Mouse (Mus musculus) skeletal muscle tissue, adult 2 months (tissue): ENCODE measurements around the gene Hapln4.

Source experiments
- DNase-seq: peaks from one replicate; pipeline ENCODE4 v3.0.0-alpha.2; 2012; ENCODE audit warnings: low read depth, low spot score

Hapln4 gene

DNA sequence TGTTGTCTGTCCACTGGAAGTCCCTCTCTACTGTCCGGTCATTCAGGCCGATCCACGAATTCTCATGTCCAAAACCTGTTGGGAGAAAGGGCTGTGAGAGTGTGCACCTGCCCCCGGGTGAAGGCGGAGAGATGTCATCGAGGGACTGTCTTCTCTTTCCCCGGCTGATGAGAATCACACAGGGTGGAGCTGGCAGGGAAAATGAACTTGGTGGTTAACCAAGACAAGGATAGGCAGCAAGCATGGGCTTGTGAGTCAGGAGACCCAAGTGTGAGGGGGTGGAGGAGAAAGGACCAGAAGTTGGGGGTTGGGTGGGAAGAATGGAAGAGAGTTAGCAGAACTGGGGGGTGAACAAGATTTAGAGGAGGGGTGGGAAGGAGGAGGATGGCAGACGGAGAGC is 17.0 kb downstream of the Hapln4 start:
- DNase-seq, result no peak

DNA sequence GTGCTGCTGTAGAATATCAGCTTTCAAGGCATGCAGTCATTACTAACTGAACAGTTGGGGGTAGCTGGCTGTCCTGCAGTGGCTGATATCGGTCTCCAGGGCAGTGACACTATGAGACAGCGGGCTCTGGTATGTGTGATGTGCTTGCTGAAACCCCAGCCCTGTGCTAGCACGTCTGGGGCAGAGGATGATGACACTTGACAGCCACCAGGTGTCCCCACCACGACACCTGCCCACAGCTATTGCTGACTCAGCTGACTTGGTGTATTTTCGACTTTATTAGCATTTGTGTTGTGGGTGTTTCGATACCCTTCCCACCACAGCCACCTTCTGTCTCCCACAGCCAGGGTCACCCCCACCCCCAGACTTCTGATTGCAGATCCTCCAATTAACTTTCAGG is 21.2 kb downstream of the Hapln4 start:
- peak; percentile 19 for DNase-seq

DNA sequence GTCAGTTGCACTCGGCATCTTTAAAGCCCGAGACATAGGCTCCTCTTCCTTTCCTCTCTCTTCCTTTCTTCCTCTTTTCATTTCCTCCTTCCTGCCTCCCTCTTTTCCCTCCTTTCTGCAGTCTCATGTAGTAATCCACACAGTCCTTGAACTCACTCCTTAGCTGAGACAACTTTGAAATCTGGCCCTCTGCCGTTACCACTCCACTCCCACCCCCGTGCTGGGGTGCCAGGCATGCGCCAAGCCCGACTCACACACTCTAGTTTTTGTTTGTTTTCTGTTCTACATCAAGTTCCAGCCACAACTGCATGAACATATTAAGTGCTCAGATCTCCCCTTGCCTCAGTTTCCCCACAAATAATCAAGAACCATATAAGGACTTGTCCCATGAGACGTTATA is 21.7 kb downstream of the Hapln4 start:
- DNase-seq, result no peak

DNA sequence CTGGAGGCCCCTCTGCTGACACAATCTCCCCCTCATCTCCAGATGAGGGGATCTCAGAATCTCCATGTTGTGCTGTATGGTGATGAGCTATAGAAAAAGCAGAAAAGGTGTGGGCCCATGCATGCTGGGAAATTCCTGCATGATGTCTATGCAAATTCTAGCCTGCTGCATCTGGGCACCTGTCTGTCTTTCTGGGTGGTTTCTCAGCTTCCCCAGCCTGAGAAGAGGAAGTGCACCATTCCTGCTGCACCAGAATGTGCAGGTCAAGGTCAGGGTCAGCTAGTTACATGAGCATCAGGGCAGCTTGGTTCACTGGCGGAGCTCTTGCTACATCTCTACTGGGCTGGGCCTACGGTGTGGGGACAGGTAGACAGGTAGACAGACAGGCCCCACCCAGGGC is 27.2 kb downstream of the Hapln4 start:
- no peak for DNase-seq

DNA sequence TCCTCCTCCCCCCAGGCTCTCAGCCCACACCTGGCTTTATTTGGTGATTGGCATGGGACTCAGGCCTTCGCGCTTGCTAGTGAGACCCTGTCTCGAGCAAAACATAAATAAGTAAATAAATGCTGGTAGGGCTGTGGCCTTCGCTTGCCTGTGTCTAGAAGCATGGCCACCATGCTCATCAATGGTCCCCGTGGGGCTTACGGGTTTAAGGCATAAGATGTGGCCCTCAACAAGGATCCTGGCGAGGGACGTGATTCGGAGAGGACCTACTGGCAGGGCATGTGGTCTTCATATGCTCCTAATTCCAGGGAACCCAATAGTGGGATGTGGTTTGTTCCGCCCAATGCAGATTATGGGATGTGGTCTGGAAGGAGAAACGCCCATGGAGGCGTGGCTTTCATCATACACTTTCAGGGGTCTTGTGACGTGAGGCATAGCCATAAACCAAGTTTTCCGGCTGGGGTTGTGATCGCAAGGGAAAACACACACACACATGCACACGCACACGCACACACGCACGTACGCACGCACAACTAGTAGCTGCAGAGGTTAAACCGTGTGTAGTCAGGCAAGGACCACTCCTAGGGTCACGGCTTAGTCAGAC is 28.0 kb downstream of the Hapln4 start:
- no peak for DNase-seq

DNA sequence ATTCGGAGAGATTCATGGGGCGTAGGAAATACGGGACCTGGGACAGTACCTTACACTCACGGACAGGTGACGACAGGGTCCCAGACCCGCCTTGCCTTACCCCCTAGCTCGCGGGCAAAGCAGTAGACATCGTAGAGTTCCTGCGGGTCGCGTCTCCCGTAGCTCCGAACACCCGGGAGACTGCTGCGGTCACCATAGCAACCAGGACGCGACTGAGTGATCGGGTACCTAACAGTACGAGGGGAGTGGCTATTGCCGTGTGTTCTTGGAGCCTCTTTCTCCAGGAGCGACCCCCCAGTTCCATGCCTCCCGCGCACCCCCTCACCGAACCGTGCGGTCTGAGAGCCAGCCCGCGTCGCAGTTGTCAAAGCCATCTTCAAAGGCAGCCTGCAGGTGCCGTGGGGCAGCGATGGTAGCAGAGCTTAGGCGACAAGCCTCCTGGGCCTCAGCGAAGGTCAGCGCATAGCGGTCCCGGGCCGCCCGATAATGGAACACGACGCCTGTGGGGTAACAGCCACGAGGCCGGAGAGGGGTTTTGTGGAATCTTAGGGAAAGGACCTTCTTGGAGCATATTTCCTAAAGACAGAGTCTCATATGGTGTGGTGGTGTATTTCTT is 29.3 kb downstream of the Hapln4 start:
- DNase-seq, result no peak

DNA sequence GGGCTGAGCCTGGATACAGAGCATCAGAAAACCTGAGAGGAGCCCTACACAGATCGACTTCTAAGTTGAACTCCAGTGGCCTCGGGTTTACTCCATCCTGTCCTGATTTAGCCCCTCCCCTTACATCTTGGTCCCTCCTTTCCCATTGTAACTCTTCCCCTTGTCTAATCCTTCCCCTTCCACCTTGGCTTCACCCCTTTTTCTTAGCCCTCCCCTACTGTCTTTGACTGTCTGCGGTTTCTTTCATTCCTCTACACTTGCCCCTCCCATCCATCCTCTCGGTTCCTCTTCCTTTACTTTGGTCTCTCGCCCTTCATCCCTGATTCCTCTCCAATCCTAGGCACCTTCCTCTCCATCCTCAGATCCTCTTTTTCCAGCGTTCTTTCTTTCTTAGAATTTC is 31.2 kb downstream of the Hapln4 start:
- no peak for DNase-seq

DNA sequence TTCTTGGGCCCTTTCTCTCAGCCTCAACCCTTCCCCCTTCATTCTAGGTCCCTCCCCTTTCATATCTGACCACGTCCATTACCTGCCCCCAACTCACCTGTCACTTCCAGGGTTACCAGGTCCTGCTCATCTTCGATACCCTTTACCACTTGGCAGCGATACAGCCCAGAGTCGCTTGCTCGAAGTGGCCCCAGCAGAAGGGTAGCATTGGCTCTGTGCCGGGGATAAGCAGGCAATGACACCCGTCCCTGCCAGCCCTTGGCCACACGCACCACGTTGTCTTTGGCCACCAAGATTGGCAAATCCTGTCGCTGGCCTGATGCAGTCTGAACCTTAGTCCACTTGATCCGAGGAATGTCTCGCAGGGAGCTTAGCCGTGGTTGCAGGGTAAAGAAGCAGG is 31.6 kb downstream of the Hapln4 start:
- no peak for DNase-seq

DNA sequence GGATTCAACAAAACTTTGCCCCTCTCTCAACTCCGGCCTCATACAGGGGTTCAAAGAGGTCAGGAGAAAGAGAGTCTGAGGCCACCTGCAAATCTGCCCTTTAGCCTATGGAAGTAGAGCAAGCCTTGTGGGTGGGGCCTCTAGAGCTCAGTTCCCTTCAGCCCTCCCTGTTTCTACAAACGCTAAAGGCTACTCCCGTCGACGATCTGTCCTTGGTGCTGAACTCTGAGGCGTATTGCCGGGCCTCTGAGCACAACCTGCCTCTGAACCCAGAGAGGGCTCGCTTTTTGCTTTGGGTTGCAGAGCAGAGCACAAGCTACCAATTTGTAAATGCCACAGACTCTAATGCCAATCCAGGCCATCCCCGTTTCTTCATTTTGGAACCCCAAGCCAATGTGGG is 34.4 kb downstream of the Hapln4 start:
- no peak for DNase-seq

DNA sequence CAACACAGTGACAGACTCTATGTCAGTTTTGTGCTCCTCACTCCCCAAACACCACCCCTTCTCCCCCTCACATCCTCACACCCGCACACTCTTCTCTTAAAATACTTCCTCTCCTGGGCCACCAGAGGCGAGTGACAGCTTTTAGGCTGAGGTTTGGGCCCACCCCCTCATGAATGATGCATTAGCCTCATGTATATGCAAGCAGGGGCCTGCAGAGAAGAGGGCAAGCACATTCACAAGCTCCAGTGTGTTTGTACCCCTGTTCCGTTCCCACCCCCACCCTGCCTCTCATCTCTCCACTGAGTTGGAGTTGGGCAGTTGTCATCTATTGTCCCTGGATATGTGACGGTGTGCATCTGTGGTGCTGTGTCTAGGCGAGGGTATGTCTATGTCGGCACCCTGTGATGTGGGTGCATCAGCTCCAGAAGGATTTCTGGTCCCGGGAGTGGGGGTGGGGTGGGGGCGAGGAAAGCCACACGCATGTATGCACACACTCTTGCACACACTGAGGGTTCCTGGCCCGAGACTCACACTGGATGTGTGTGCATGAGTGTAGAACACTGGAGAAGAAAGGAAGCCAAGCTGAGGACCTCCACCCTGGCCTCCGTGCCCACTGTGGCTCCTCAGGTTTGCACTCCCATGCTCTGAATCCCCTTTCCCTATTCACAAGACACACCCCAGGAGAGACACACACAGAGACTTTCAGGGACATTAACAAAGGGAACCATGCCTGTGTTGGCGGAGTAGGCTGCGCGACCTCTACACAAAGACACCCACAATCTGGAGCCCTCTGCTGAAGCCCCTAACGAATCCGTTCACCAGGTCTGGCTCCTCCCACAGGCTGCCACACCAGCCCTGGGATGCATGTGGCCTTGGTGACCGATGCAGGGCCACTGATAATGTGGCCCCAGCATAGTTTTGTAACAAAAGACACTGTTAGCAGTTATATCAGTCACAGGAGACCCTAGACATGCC is 35.8 kb downstream of the Hapln4 start:
- DNase-seq, result no peak

DNA sequence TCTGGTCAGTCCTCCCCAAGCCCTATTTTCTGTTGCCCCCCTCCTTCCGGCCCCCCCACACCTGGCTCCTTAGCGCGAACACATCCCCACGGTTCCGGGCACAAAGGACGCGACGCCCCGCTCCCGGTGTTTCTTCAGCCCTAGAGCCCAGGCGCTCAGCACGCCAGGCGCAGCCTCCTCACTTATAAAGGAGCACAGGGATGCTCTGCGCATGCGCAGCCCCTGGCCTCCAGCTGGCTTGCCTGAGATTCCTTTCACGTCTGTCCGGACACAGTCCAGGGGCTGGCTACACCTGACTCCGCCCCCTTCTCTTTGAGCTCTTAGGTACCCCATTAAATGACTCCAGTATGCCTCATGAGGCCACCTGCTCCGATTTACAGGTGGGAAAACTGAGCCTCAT is 37.4 kb downstream of the Hapln4 start, which contains the start of gene Ncan:
TSS of gene Ncan (minus strand) at position 207 of the 400 bp plus-strand sequence.
- no peak for DNase-seq

DNA sequence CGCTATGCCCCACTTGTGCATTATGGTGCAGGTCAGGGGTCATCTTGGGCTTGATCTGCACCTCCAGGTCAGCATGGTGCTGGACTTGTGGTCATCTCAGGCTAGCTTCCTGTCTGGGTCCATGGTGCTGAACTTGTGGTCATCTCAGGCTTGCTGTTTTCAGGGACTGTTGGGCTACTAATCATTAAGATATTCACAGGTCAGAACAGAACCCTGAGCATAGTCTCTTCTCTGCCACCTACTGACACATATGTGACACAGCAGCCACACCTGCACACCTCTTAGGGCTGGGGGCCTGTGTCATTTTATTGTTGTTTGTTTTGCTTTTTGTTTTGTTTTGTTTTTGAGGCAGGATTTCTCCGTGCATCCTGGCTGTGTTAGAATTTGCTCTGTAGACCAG is 39.6 kb downstream of the Hapln4 start:
- DNase-seq, result no peak

DNA sequence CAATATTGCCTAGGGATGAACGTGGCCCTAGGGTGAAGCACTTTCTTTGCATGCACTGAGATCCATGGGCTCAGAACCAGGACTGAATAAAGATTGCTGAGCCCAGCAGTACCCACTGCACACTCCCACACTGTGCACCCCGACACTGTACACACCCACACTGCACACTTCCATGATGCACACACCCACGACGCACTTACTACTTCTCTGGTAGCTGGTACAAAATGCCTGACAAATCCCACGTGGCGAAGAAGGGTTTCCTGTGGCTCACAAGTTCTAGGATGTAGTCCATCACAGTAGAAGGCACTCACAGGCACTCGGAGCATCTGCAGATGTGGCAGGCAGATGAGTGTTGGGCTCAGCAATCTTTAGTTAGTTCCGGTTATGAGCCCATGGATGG is 41.7 kb downstream of the Hapln4 start:
- DNase-seq, result no peak

DNA sequence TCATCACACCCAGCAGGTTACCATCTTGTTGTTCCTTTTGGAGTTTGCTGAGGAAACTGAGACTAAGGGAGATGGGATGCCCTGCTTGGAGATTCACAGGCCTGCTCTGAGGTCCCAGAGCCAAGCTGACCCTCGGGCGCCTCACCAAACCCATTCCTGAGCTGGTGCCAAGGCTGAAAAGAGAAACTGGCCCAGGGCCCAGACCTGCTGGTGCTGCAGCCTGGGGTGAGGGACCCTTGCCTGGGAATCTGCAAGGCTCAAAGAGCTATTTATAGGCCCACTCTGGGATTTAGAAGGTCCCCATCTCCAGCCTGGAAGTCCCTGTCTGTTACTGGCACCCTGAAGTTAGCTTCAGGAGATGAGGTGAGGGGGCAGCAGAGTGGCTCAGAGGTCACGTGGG is 45.2 kb downstream of the Hapln4 start:
- DNase-seq, result peak; percentile 67

DNA sequence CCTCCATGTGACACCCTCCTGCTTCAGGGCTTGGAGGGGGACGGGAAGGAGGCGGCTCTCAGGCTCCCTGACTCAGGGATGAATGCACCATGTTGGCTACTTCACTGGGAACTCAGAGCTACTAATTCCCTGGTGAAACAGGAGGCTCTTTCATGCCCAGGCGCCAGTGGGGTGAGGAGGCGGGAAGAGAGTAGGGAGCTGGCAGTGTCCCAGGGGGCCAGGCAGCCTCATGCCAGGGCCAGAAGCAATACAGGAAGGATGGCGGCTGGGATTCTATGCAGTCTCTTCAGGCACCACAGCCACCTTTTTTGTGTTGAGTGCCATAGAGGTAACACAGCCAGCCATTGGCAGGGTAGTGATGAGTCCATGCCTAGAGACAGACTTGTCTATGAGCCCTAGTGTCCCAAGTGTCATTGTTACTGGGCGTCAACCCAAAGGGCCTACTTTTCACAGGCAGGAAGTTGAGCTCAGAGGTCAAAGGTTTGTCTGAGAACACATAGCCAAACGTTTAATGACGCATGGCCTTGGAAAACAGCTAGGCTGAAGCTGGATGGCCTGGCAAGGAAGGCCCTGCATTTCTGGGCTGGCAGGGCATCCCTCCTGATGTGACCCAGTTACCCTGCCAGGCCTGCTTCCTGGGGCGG is 46.2 kb downstream of the Hapln4 start:
- peak; percentile 32 for DNase-seq

DNA sequence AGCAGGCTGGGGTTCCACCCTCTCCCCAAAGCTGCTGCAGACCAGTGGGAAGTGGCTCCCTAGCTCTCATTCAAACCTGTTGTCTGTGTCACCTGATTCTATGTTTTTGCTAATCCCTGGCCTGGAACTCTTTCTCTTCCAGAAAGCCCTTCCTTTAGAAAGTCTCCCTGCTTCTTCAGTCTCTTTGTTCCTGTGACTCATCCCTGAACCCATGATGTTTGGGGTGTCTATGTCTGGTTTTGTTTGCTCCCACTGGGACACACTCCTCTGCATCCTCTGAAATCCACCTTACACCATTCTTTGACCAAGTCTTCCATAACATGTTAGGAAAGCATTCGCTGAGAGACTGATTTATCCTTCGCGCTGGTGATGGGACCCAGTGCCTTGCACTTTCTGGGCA is 46.8 kb downstream of the Hapln4 start:
- DNase-seq, result no peak

DNA sequence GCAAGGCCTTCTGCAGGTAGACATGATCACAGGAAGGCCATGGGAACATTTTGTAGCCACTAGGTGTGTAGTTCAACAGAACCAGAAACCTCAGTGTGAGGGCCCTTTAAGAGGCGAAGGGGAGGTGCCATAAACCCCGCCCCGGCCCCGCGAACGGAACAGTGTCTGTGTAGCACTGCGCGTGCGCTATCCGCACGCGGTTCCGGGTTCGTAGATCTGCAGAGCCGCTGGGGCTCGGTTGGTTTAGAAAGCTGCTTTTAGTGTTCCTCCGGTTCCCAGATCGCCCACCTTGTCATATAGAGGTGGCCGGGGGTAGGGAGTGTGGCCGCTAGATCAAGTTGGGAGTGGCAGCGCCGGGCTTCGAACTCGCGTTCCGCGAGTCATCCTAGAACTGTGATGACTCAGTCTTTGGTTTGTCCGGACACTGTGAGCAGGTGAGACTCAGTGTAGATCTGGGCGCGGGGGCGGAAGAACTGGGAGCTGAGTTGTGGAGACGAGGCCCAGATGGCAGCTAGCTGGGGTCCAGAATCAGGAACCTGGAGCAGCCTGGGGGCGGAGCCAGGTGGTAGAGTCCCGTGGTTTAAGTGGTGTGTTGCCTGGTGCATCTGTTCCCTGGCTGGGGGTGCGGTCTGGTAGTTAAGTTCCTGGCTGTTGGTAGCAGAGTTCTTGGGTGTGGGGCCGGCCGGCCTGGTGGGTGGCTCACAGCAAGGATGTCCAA is 48.1 kb downstream of the Hapln4 start, which contains the start of gene Nr2c2ap:
TSS of gene Nr2c2ap (plus strand) at position 168 of the 718 bp plus-strand sequence.
- peak; percentile 86 for DNase-seq

DNA sequence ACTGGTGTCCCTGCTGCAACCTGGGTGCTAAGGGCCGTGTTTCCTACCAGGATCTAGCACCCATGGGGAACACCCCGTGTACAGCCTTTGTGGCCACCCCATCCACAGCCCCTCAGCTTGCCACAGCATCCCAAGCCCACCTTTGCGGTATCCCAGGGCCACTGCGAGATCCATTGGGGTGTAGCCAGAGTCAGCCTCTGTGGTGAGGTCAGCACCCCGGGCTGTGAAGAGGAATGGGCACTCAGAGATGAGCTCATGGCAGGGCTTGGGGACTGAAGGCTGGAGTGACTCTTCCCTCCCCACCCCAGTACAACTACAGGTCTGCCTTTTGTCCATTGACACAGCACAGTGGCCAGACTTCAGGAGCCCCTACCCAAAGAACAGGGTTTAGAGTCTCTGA is 50.8 kb downstream of the Hapln4 start:
- no peak for DNase-seq

DNA sequence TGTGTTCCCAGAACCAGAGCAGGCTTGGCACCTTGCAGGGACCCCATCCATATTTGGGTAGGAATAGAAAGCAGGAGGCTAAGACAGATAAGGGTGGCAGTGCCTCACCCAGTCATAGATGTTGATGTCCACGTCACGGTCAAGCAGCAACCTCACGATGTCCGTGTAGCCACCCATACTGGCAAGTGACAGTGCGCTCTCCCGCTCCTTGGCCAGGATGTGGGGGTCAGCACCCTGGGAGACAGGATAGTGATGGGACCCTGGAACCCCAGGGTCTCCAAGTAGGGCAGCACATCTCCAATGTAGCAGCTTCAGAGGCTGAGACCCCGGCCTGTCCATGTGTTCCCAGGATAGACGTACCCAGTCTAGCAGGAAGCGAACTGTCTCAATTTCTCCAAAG is 51.7 kb downstream of the Hapln4 start:
- DNase-seq, result no peak

DNA sequence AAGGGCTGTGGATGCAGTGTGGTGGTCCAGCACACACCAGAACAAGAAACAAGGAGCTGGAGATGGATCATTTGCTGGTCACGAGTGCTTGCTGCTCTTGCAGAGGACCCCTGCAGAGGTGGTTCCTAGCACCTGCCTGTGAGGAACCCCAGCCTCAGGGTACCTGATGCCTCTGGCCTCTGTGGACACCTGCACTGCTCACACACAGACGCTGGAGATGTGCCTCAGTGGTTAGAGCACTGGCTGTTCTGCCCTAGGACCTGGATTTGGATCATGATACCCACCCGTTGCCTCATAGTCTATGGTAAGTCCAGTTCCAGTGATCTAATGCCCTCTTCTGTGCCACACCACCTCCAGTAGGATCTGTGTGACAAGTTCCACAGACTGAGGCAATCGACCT is 53.3 kb downstream of the Hapln4 start:
- no peak for DNase-seq

DNA sequence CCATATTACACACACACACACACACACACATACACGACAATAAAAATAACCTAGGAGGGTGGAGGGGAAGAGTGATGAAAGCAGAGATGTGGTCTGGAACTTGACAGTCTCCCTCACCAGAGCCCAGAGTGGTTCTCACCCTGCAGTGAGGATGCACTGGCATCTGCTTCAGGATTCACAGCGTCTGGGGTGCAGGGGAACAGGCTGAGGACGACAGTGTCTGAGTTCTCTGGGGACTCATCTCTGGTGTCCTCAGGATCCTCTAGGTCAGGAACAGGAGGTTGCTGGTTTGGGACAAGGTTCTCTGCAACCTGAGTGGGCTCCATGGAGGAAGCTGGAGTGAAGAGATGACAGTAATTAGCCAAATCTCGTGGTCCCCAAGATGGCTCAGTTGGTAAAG is 54.6 kb downstream of the Hapln4 start:
- no peak for DNase-seq
